Mouse (Mus musculus): ENCODE data around the gene Tshz2.

- TF ChIP-seq CTCF (IDR thresholded peaks at IDR 0.05; ENCODE audit: control insufficient read depth, insufficient read depth, insufficient replicate concordance, low read depth, low read length) = no peak
- no peak for TF ChIP-seq POLR2A (IDR thresholded peaks at IDR 0.05; ENCODE audit: control insufficient read depth, low read depth, low read length)
Observed at GRCm38 (mm10) chr2:169787906-169788305, 155.1 kb downstream of the Tshz2 start.
